Mouse (Mus musculus): ENCODE data around the gene H2-Q10.
"Not testable (repeated sequence)": the region's sequence is repeated elsewhere in the genome, so short reads cannot be mapped to it uniquely, and the experiment has no call there.

DNA sequence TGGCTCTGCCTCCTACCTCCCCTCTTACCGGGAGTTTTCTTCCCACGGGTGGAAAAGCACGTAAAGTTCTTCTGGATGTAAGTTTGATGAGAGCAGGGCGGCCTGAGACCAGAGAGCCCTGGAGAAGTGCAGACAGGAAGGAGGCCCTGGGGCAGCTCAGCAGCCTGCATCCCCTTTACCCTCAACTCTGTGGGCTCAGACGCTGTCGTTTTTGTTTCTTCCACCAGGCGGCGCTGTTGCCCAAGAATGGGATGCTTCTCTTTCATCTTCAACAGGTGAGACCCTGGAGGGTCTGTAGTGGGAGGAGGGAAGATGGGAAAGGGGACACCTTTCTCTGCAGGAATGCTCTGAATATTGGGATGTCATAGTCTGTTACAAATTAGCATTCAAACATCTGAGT is 4.2 kb upstream of the H2-Q10 start:
- not testable (repeated sequence) for TF ChIP-seq CTCF (IDR thresholded peaks at IDR 0.05; ENCODE audit: control insufficient read depth, insufficient read depth, insufficient read length); MAX (IDR thresholded peaks at IDR 0.05); USF1 (IDR thresholded peaks at IDR 0.05; ENCODE audit: low read depth)

Data from C2C12 (cell line).